Mouse (Mus musculus) frontal cortex, adult (tissue): Measurements from ENCODE around the gene Zfp507.

ENCODE experiments used
- ATAC-seq: cut with Nextera tagmentation; 2 replicates; pipeline ENCODE4 v1.9.2; 2017; ENCODE audit warnings: mild to moderate bottlenecking, moderate library complexity, mixed read lengths; ENCODE audit not compliant: low TSS enrichment

Gene Zfp507

GRCm38 (mm10) chr7:35785579-35785978 lies 17.2 kb downstream of the Zfp507 start:
- ATAC-seq: no peak

GRCm38 (mm10) chr7:35782252-35782651 lies 20.6 kb downstream of the Zfp507 start:
- no peak for ATAC-seq

GRCm38 (mm10) chr7:35774127-35774526 lies 28.7 kb downstream of the Zfp507 start:
- no peak for ATAC-seq

- ATAC-seq: no peak
These were observed 30.5 kb downstream of the Zfp507 start for GRCm38 (mm10) chr7:35772347-35772746.

- ATAC-seq: no peak
These were observed 31.7 kb downstream of the Zfp507 start for GRCm38 (mm10) chr7:35771106-35771505.

GRCm38 (mm10) chr7:35770122-35770521 lies 32.7 kb downstream of the Zfp507 start:
- no peak for ATAC-seq

- ATAC-seq: no peak
These were observed 38.3 kb downstream of the Zfp507 start for GRCm38 (mm10) chr7:35764461-35764860.

GRCm38 (mm10) chr7:35761801-35762200 lies 41.0 kb downstream of the Zfp507 start:
- no peak for ATAC-seq

GRCm38 (mm10) chr7:35759602-35760001 lies 43.2 kb downstream of the Zfp507 start:
- ATAC-seq: no peak

- ATAC-seq: peak; percentile 56; the same call in 1 of the 2 replicates
These were observed 46.0 kb downstream of the Zfp507 start for GRCm38 (mm10) chr7:35756510-35757440.

- ATAC-seq: no peak
These were observed 48.0 kb downstream of the Zfp507 start for GRCm38 (mm10) chr7:35754886-35755168.

- ATAC-seq: peak; percentile 71
These were observed 48.5 kb downstream of the Zfp507 start, which contains the start of gene Dpy19l3 for GRCm38 (mm10) chr7:35754033-35754885. Gene Dpy19l3, minus strand, starts transcription at chr7:35754454.

GRCm38 (mm10) chr7:35753319-35754032 lies 49.3 kb downstream of the Zfp507 start:
- ATAC-seq: peak; percentile 42; the same call in 1 of the 2 replicates

- ATAC-seq: no peak
These were observed 51.9 kb downstream of the Zfp507 start for GRCm38 (mm10) chr7:35750873-35751272.

- no peak for ATAC-seq
These were observed 55.3 kb downstream of the Zfp507 start for GRCm38 (mm10) chr7:35747397-35747964.

GRCm38 (mm10) chr7:35746686-35747396 lies 56.0 kb downstream of the Zfp507 start:
- no peak for ATAC-seq

GRCm38 (mm10) chr7:35745281-35745702 lies 57.5 kb downstream of the Zfp507 start:
- no peak for ATAC-seq

GRCm38 (mm10) chr7:35744771-35745170 lies 58.0 kb downstream of the Zfp507 start:
- peak; percentile 89 for ATAC-seq

- ATAC-seq: no peak
These were observed 60.5 kb downstream of the Zfp507 start for GRCm38 (mm10) chr7:35742310-35742709.

- no peak for ATAC-seq
These were observed 60.9 kb downstream of the Zfp507 start for GRCm38 (mm10) chr7:35741858-35742257.
